Mouse (Mus musculus): ENCODE results near the gene Cyp27a1. TPM values are rescaled to one million over a fixed set of nuclear protein-coding genes. Genes with fewer than 3 reads are reported as not detected.
A peak's percentile ranks its signal among the peaks of the same experiment; 100 is the strongest.

The Cyp27a1 gene
- total RNA-seq (2021), result 26.0 and 27.2 TPM in 2 replicates
- long read RNA-seq, experiment 1, transcript Cyp27a1-201 (9 exons, 1,892 nt), result major isoform, 8 of 14 reads
- long read RNA-seq, experiment 1, partial matches to known transcripts, result 0 of 14 reads
- long read RNA-seq, experiment 1, other reads (novel, unspliced or antisense), result 6 of 14 reads
- long read RNA-seq, experiment 2, transcript Cyp27a1-201 (9 exons, 1,892 nt), result major isoform, 23 of 34 reads
- long read RNA-seq, experiment 2, partial matches to known transcripts, result 3 of 34 reads
- long read RNA-seq, experiment 2, other reads (novel, unspliced or antisense), result 8 of 34 reads

- peak; percentile 76 for DNase-seq
Measured at GRCm38 (mm10) chr1:74713099-74713858, at the start of gene Cyp27a1. Gene Cyp27a1 (plus strand): TSS chr1:74713574.

GRCm38 (mm10) chr1:74665153-74665552 is 48.2 kb upstream of the Cyp27a1 start:
- DNase-seq, result no peak

GRCm38 (mm10) chr1:74668371-74668770 is 45.0 kb upstream of the Cyp27a1 start:
- no peak for DNase-seq

GRCm38 (mm10) chr1:74672731-74673130 is 40.6 kb upstream of the Cyp27a1 start:
- DNase-seq, result no peak

GRCm38 (mm10) chr1:74676863-74677262 is 36.5 kb upstream of the Cyp27a1 start:
- no peak for DNase-seq

- DNase-seq, result no peak
Measured at GRCm38 (mm10) chr1:74677843-74678242, 35.5 kb upstream of the Cyp27a1 start.

GRCm38 (mm10) chr1:74687131-74687530 is 26.2 kb upstream of the Cyp27a1 start:
- DNase-seq, result peak; percentile 15

GRCm38 (mm10) chr1:74693891-74694583 is 19.3 kb upstream of the Cyp27a1 start:
- no peak for DNase-seq

- no peak for DNase-seq
Measured at GRCm38 (mm10) chr1:74695836-74696235, 17.5 kb upstream of the Cyp27a1 start.

GRCm38 (mm10) chr1:74697416-74697815 is 16.0 kb upstream of the Cyp27a1 start:
- DNase-seq, result no peak

- DNase-seq, result no peak
Measured at GRCm38 (mm10) chr1:74698353-74698752, 15.0 kb upstream of the Cyp27a1 start.

- DNase-seq, result peak; percentile 75
Measured at GRCm38 (mm10) chr1:74698791-74699190, 14.6 kb upstream of the Cyp27a1 start.

- DNase-seq, result no peak
Measured at GRCm38 (mm10) chr1:74702142-74702553, 11.2 kb upstream of the Cyp27a1 start.

- DNase-seq, result no peak
Measured at GRCm38 (mm10) chr1:74704156-74704555, 9.2 kb upstream of the Cyp27a1 start.

GRCm38 (mm10) chr1:74705016-74705415 is 8.4 kb upstream of the Cyp27a1 start:
- no peak for DNase-seq

- DNase-seq, result no peak
Measured at GRCm38 (mm10) chr1:74709566-74709965, 3.8 kb upstream of the Cyp27a1 start.

GRCm38 (mm10) chr1:74712046-74712445 is 1.3 kb upstream of the Cyp27a1 start:
- DNase-seq, result no peak

GRCm38 (mm10) chr1:74712461-74713098 is 794 bp upstream of the Cyp27a1 start:
- peak; percentile 25 for DNase-seq

- DNase-seq, result no peak
Measured at GRCm38 (mm10) chr1:74713859-74714730, 721 bp downstream of the Cyp27a1 start.

GRCm38 (mm10) chr1:74714967-74715366 is 1.6 kb downstream of the Cyp27a1 start:
- no peak for DNase-seq

GRCm38 (mm10) chr1:74715468-74715867 is 2.1 kb downstream of the Cyp27a1 start:
- DNase-seq, result no peak

Data from adrenal gland, postnatal 14 days (tissue).